Mouse (Mus musculus) left cerebral cortex, postnatal 4 days (tissue): ENCODE data around the gene Smim27. TPM values are rescaled to one million over a fixed set of nuclear protein-coding genes. Genes with fewer than 3 reads are reported as not detected.

Experiments
- total RNA-seq, 2 experiments: library from RNA; stranded (reverse); gene quantifications; 2 replicates each; pipeline ENCODE4 v1.2.3; 2021

The Smim27 gene
- total RNA-seq, 2 experiments from 2014 or later: 9.0 to 19.4 TPM

Other genes with a start within 250 kb of the Smim27 start
- 10 to 100 TPM; 60.1 to 64.1 TPM for gene Aco1, start 126.5 kb upstream of the Smim27 start, total RNA-seq
- gene Ddx58, start 29.8 kb upstream of the Smim27 start, total RNA-seq: 1 to 10 TPM; 3.3 to 4.0 TPM
- gene Topors, start 271 bp downstream of the Smim27 start, total RNA-seq: 10 to 100 TPM; 22.3 to 24.3 TPM
- gene Ndufb6, start 9.8 kb downstream of the Smim27 start, total RNA-seq: 100 to 1,000 TPM; 159 to 164 TPM
- 1 to 10 TPM; 1.5 to 2.5 TPM for gene Tmem215, start 202.6 kb downstream of the Smim27 start, total RNA-seq